Mouse (Mus musculus) thymus, adult 2 months (tissue): Measurements from ENCODE around the gene Adam10. TPM values are rescaled to one million over a fixed set of nuclear protein-coding genes. Genes with fewer than 3 reads are reported as not detected.

Source experiments
- DNase-seq: peaks from one replicate; pipeline ENCODE4 v3.0.0; 2021
- H3K27ac ChIP-seq: fragments of 200-500 bp; 2 replicates; pipeline ENCODE4 v1.5.1; 2012; ENCODE audit warnings: low read length, control low read depth; ENCODE audit not compliant: control insufficient read depth, insufficient read depth
- H3K27me3 ChIP-seq: fragments of 200-500 bp; 2 replicates; pipeline ENCODE4 v1.6.1; 2012; ENCODE audit warnings: mild to moderate bottlenecking, low read length, moderate library complexity, mixed read lengths; ENCODE audit not compliant: control insufficient read depth, insufficient read depth
- H3K36me3 ChIP-seq: fragments of 200-500 bp; 2 replicates; pipeline ENCODE4 v1.6.1; 2012; ENCODE audit warnings: mild to moderate bottlenecking, low read length, moderate library complexity; ENCODE audit not compliant: control insufficient read depth, insufficient read depth
- H3K4me1 ChIP-seq: fragments of 200-500 bp; replicated peaks from 2 replicates; pipeline ENCODE4 v1.6.1; 2012; ENCODE audit warnings: low read length; ENCODE audit not compliant: control insufficient read depth, insufficient read depth
- H3K4me3 ChIP-seq: fragments of 200-500 bp; 2 replicates; pipeline ENCODE4 v1.5.1; 2012; ENCODE audit warnings: mild to moderate bottlenecking, low read length, control low read depth, moderate library complexity; ENCODE audit not compliant: control insufficient read depth, insufficient read depth
- CTCF ChIP-seq: fragments of 200-500 bp; IDR thresholded peaks from 2 replicates; pipeline ENCODE4 v1.5.1; 2012; ENCODE audit warnings: mild to moderate bottlenecking, control low read depth, low read length, moderate library complexity, borderline replicate concordance; ENCODE audit not compliant: control insufficient read depth, poor library complexity, insufficient read depth; ENCODE audit errors: extremely low read depth
- POLR2A ChIP-seq: fragments of 200-500 bp; IDR thresholded peaks from 2 replicates; pipeline ENCODE4 v1.6.1; 2012; ENCODE audit warnings: mild to moderate bottlenecking, low read length, control low read depth, moderate library complexity; ENCODE audit not compliant: control insufficient read depth, poor library complexity, insufficient read depth; ENCODE audit errors: extremely low read depth
- WGBS: fragments of 180-500 bp; shearing (Covaris S2); methylation state at CpG from one replicate; pipeline ENCODE4 v1.1.7; 2018; 5-methylcytosine and 5-hydroxymethylcytosine counted together
- polyA plus RNA-seq: library from polyadenylated mRNA; depleted of rRNA; stranded (reverse); fragments of >200 nt; gene quantifications from 2 replicates; pipeline ENCODE4 v1.2.3, GENCODE M21; 2012

Adam10 gene
- polyA plus RNA-seq, 1 experiment: 21.7 TPM

- Histone ChIP-seq H3K36me3 (no peaks in the 10 kb centered on the region), H3K4me1 (no peaks in the 10 kb centered on the region), H3K27ac (no peak overlapping the region), H3K4me3 (no peak overlapping the region), H3K27me3 (no peaks in the 10 kb centered on the region)
- DNase-seq: no peak
- TF ChIP-seq CTCF: no peak
- WGBS: 98% methylated on average over 5 of the region's 5 CpGs
Observed at GRCm38 (mm10) chr9:70703597-70704203, 24.9 kb downstream of the Adam10 start.

- no peak for DNase-seq
- H3K36me3 ChIP-seq: no peaks in the 10 kb centered on the region
Observed at GRCm38 (mm10) chr9:70706444-70706843, 27.6 kb downstream of the Adam10 start.

GRCm38 (mm10) chr9:70729544-70729943, 50.7 kb downstream of the Adam10 start:
- H3K4me1 ChIP-seq: no peaks in the 10 kb centered on the region

More at GRCm38 (mm10) chr9:70706444-70706843, 27.6 kb downstream of the Adam10 start:
- TF ChIP-seq POLR2A (no peak), CTCF (no peak)
- Histone ChIP-seq H3K27ac (no peak overlapping the region), H3K4me1 (no peaks in the 10 kb centered on the region), H3K4me3 (no peak overlapping the region), H3K27me3 (no peaks in the 10 kb centered on the region)
- 100% methylated on average over 1 of the region's 1 CpGs for WGBS

GRCm38 (mm10) chr9:70731079-70731478, 52.3 kb downstream of the Adam10 start:
- Histone ChIP-seq H3K27me3 (no peaks in the 10 kb centered on the region), H3K4me1 (no peaks in the 10 kb centered on the region), H3K27ac (no peak overlapping the region), H3K4me3 (no peak overlapping the region), H3K36me3 (no peaks in the 10 kb centered on the region)
- no peak for DNase-seq
- TF ChIP-seq POLR2A: no peak
- no peak for TF ChIP-seq CTCF

More at GRCm38 (mm10) chr9:70729544-70729943, 50.7 kb downstream of the Adam10 start:
- Histone ChIP-seq H3K36me3 (peaks cover under 1% of the 10 kb centered on the region; the same call in 1 of the 2 replicates), H3K27me3 (no peaks in the 10 kb centered on the region), H3K4me3 (no peak overlapping the region), H3K27ac (no peak overlapping the region)
- WGBS: 98% methylated on average over 2 of the region's 2 CpGs
- TF ChIP-seq CTCF (no peak), POLR2A (no peak)
- DNase-seq: no peak

GRCm38 (mm10) chr9:70733208-70733607, 54.4 kb downstream of the Adam10 start:
- DNase-seq: no peak
- Histone ChIP-seq H3K4me3 (no peak overlapping the region), H3K36me3 (no peaks in the 10 kb centered on the region), H3K27me3 (no peaks in the 10 kb centered on the region), H3K4me1 (no peaks in the 10 kb centered on the region), H3K27ac (no peak overlapping the region)
- no peak for TF ChIP-seq POLR2A
- TF ChIP-seq CTCF: no peak
- 96% methylated on average over 2 of the region's 2 CpGs for WGBS

GRCm38 (mm10) chr9:70739998-70740397, 61.2 kb downstream of the Adam10 start:
- no peak for DNase-seq
- no peaks in the 10 kb centered on the region for H3K27me3 ChIP-seq
- no peak overlapping the region for H3K4me3 ChIP-seq
- 93% methylated on average over 5 of the region's 5 CpGs for WGBS
- H3K4me1 ChIP-seq: no peaks in the 10 kb centered on the region
- H3K27ac ChIP-seq: no peak overlapping the region
- peaks cover 3% of the 10 kb centered on the region for H3K36me3 ChIP-seq
- TF ChIP-seq POLR2A: no peak
- TF ChIP-seq CTCF: no peak
